Comparison of ENCODE assay signal across 9 mouse cellular contexts in genomic region chr15:82379871-82380713, GRCm38 (mm10). TPM values are rescaled to one million over a fixed set of nuclear protein-coding genes. Genes with fewer than 3 reads are reported as not detected.
DNase-seq lines count a peak whose midpoint lies in the region; ATAC-seq and TF ChIP-seq lines count a peak whose summit lies in the region.
"Had no signal": no experiment of that assay in that cellular context is flagged by ENCODE, and none has a peak within 500 bp of the region (broad histone marks: within the 10 kb centered on the region; RNA-seq: fewer than 3 reads in every experiment).

Gene Cyp2d22 (minus strand): TSS chr15:82380260.

- ATAC-seq in heart, postnatal 0 days (ENCODE audit: insufficient read depth, low read depth): peak; percentile 68
- peak; percentile 62 for ATAC-seq in lung, embryonic 16.5 days (ENCODE audit: low read depth)

- WGBS in heart, postnatal 0 days: 3% methylated on average over 18 of the region's 24 CpGs
- 2% methylated on average over 16 of the region's 24 CpGs for WGBS in lung, embryonic 16.5 days

- DNase-seq in adrenal gland, postnatal 14 days: peak; percentile 81
- DNase-seq in heart, postnatal 0 days (ENCODE audit: low spot score): peak; percentile 65
- peak; percentile 73 to 88 for DNase-seq in kidney, postnatal 25 days
- peak; percentile 55 for DNase-seq in ovary, adult 18-20 months (ENCODE audit: low spot score)
- no peak for DNase-seq in adipocyte (ENCODE audit: low spot score)

- TF ChIP-seq CTCF in ES-Bruce4 (IDR thresholded peaks at IDR 0.05; ENCODE audit: low read depth, low read length): no peak
- no peak for TF ChIP-seq CTCF in embryonic fibroblast, embryonic 13.5 days (IDR thresholded peaks at IDR 0.05; ENCODE audit: borderline replicate concordance, insufficient read depth, low read length)
- no peak for TF ChIP-seq CTCF in heart, postnatal 0 days (IDR thresholded peaks at IDR 0.05; ENCODE audit: low read depth)

- H3K27me3 ChIP-seq in ES-Bruce4 (ENCODE audit: control insufficient read depth, insufficient read depth, low read length, poor library complexity, severe bottlenecking): no peaks in the 10 kb centered on the region
- no peaks in the 10 kb centered on the region for H3K27me3 ChIP-seq in heart, postnatal 0 days (ENCODE audit: control insufficient read depth, insufficient read depth, low read length)
- no peaks in the 10 kb centered on the region for H3K27me3 ChIP-seq in lung, embryonic 16.5 days (ENCODE audit: control insufficient read depth, insufficient read depth, low read depth, low read length)

- H3K9ac ChIP-seq in ES-Bruce4 (ENCODE audit: low read depth, poor library complexity, severe bottlenecking): peak within 1 kb of the TSS; percentile 1; the same call in 1 of the 2 replicates
- H3K9ac ChIP-seq in heart, postnatal 0 days (replicated peaks; ENCODE audit: low read depth, low read length): peak within 1 kb of the TSS; percentile 57
- peak within 1 kb of the TSS; percentile 75 for H3K9ac ChIP-seq in lung, embryonic 16.5 days (ENCODE audit: low read length)

- no peaks in the 10 kb centered on the region for H3K36me3 ChIP-seq in ES-Bruce4 (ENCODE audit: control insufficient read depth, insufficient read depth, low read length, poor library complexity, severe bottlenecking)
- H3K36me3 ChIP-seq in heart, postnatal 0 days (replicated peaks; ENCODE audit: control insufficient read depth, insufficient read depth, low read length): 0 out of 2 replicates have a peak, but pooled peaks cover 2% of the 10 kb centered on the region
- H3K36me3 ChIP-seq in lung, embryonic 16.5 days (ENCODE audit: control insufficient read depth, insufficient read depth, low read length): no peaks in the 10 kb centered on the region

- no peak for TF ChIP-seq EP300 in ES-Bruce4 (IDR thresholded peaks at IDR 0.05; ENCODE audit: insufficient read depth, low read depth, low read length)
- no peak for TF ChIP-seq EP300 in heart, postnatal 0 days (IDR thresholded peaks at IDR 0.05; ENCODE audit: low read depth)

- peak within 1 kb of the TSS; percentile 80 for H3K4me2 ChIP-seq in heart, postnatal 0 days (ENCODE audit: low read depth, low read length)
- peak within 1 kb of the TSS; percentile 78 for H3K4me2 ChIP-seq in lung, embryonic 16.5 days (ENCODE audit: low read depth, low read length)

- no peaks in the 10 kb centered on the region for H3K4me1 ChIP-seq in ES-Bruce4 (ENCODE audit: control insufficient read depth, insufficient read depth, low read length)
- H3K4me1 ChIP-seq in embryonic fibroblast, embryonic 13.5 days (ENCODE audit: control insufficient read depth, insufficient read depth, low read length): 0 out of 2 replicates have a peak, but pooled peaks cover 4% of the 10 kb centered on the region
- H3K4me1 ChIP-seq in heart, postnatal 0 days (ENCODE audit: control insufficient read depth, insufficient read depth): peaks cover 35% of the 10 kb centered on the region
- peaks cover 30% of the 10 kb centered on the region for H3K4me1 ChIP-seq in lung, embryonic 16.5 days (replicated peaks; ENCODE audit: control insufficient read depth, insufficient read depth, low read length)

- TF ChIP-seq POLR2A in ES-Bruce4 (IDR thresholded peaks at IDR 0.05; ENCODE audit: insufficient read depth, low read length): no peak
- TF ChIP-seq POLR2A in embryonic fibroblast, embryonic 13.5 days (IDR thresholded peaks at IDR 0.05; ENCODE audit: low read depth, low read length): peak; percentile 41; the same call in 1 of the 2 replicates

- H3K9me3 ChIP-seq in ES-Bruce4 (replicated peaks; ENCODE audit: control insufficient read depth, insufficient read depth, low read length, poor library complexity, severe bottlenecking): 0 out of 2 replicates have a peak, but pooled peaks cover 6% of the 10 kb centered on the region
- H3K9me3 ChIP-seq in heart, postnatal 0 days (replicated peaks; ENCODE audit: control insufficient read depth, low read length): no peaks in the 10 kb centered on the region
- no peaks in the 10 kb centered on the region for H3K9me3 ChIP-seq in lung, embryonic 16.5 days (ENCODE audit: control insufficient read depth, low read length)

- H3K27ac ChIP-seq in ES-Bruce4 (ENCODE audit: insufficient read depth, low read length): no peak within 1 kb of the TSS
- H3K27ac ChIP-seq in embryonic fibroblast, embryonic 13.5 days (ENCODE audit: insufficient read depth, low read length): no peak within 1 kb of the TSS
- peak within 1 kb of the TSS; percentile 93 for H3K27ac ChIP-seq in heart, postnatal 0 days (ENCODE audit: low read depth)
- peak within 1 kb of the TSS; percentile 78 for H3K27ac ChIP-seq in lung, embryonic 16.5 days (ENCODE audit: low read length)
- H3K27ac ChIP-seq: macrophage had no signal

- peak within 1 kb of the TSS; percentile 54 for H3K4me3 ChIP-seq in ES-Bruce4 (ENCODE audit: low read depth, low read length)
- H3K4me3 ChIP-seq in embryonic fibroblast, embryonic 13.5 days (ENCODE audit: insufficient read depth, low read length): peak within 1 kb of the TSS; percentile 46
- H3K4me3 ChIP-seq in heart, postnatal 0 days (ENCODE audit: low read depth, low read length): peak within 1 kb of the TSS; percentile 58
- H3K4me3 ChIP-seq in lung, embryonic 16.5 days (ENCODE audit: low read length): peak within 1 kb of the TSS; percentile 61

RNA-seq across cellular contexts. Expression of gene Cyp2d22, which starts in this region (rescaled TPM):
- polyA plus RNA-seq in ES-Bruce4 (2011; ENCODE audit: insufficient read depth, insufficient read length, low read depth, missing spikeins): 1.1 and 1.9 TPM in 2 replicates
- total RNA-seq in adrenal gland, postnatal 14 days (2021): 37.0 and 37.9 TPM in 2 replicates
- polyA plus RNA-seq in embryonic fibroblast, embryonic 13.5 days (2011; ENCODE audit: insufficient read length, low read depth, missing spikeins): 4.4 and 4.9 TPM in 2 replicates
- total RNA-seq in heart, postnatal 0 days (2014; rRNA removed; ENCODE audit: low replicate concordance): 14.8 and 16.8 TPM in 2 replicates
- 10.1 and 10.6 TPM in 2 replicates for polyA plus RNA-seq in heart, postnatal 0 days (2015; fragmentation: Nextera tagmentation; extraction: Ambion mirVana)
- polyA plus RNA-seq in lung, embryonic 16.5 days (2015; fragmentation: Nextera tagmentation; extraction: Ambion mirVana): 9.7 and 12.7 TPM in 2 replicates
- polyA plus RNA-seq: macrophage had no signal

Comparison
In these comparisons a context has a peak if more than half of its experiments do, and no peak if none do; other contexts are left out.
1. H3K27ac ChIP-seq: peak in heart, postnatal 0 days (single experiment) and lung, embryonic 16.5 days (single experiment); none in ES-Bruce4 (single experiment) and embryonic fibroblast, embryonic 13.5 days (single experiment).
2. H3K9ac ChIP-seq: peak in every context shown above with its lines; median percentile 75 in lung, embryonic 16.5 days; 57 in heart, postnatal 0 days; 1 in ES-Bruce4.
3. Peak in every context shown above with its lines, with median percentiles within 50 percentile points of each other: H3K4me3 ChIP-seq.